Mouse (Mus musculus): ENCODE measurements around the gene Spi1. TPM values are rescaled to one million over a fixed set of nuclear protein-coding genes. Genes with fewer than 3 reads are reported as not detected.
A peak's percentile ranks its signal among the peaks of the same experiment; 100 is the strongest.

The Spi1 gene
- polyA plus RNA-seq, 1 experiment from 2014 or later, result 1.7 TPM

DNA sequence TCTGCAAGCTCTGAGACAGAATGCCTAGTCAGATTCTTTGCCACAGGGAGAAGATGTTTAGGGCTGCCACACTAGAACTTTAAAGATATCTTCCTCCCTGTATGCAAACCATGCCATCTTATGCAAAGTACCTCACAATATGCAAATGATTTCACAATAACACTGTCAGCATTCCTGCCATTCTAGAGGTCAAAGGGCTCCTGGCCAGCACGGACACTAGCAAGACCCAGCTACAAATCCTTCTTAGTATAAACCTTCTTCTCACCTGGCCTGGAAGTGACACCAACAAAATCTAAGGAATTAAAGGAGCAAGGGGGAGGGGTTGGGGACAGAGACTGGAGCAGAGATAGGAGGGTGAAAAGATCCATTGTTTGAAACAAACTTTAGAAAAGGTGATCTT, 10.1 kb upstream of the Spi1 start:
- no peaks in the 10 kb centered on the region for H3K36me3 ChIP-seq (ENCODE audit: control insufficient read depth, insufficient read depth, low read length)
- H3K27ac ChIP-seq (ENCODE audit: low read depth, low read length), result no peak overlapping the region
- WGBS, result 50% methylated on average over 1 of the region's 1 CpGs
- no peak for ATAC-seq (ENCODE audit: low read depth)
- no peaks in the 10 kb centered on the region for H3K9me3 ChIP-seq (ENCODE audit: control insufficient read depth, low read length)
- H3K9ac ChIP-seq (replicated peaks; ENCODE audit: low read depth, low read length), result no peak overlapping the region
- H3K4me3 ChIP-seq (ENCODE audit: low read depth, low read length), result no peak overlapping the region
- H3K4me1 ChIP-seq (ENCODE audit: control insufficient read depth, insufficient read depth, low read length), result peaks cover 20% of the 10 kb centered on the region
- no peak overlapping the region for H3K4me2 ChIP-seq (ENCODE audit: low read depth, low read length)
- H3K27me3 ChIP-seq (ENCODE audit: control insufficient read depth, insufficient read depth, low read length), result no peaks in the 10 kb centered on the region

DNA sequence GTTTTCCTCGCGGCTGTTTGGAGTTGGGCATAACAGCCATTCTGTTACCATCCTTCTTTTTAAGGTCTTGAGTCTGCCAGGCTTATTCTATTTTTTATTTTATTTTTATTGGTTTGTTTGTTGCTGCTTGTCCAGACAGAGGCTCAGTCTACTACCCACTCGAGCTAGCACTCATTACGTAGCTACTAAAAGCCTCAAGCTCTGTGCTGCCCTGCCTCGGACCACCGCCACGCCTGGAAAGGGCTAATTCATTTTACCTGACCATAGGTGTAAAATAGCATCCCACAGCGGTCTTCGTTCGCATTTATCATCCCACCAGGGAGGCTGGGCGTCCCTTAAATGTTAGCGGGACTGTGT, 4.3 kb upstream of the Spi1 start:
- no peak overlapping the region for H3K9ac ChIP-seq (replicated peaks; ENCODE audit: low read depth, low read length)
- ATAC-seq (ENCODE audit: low read depth), result peak; percentile 57; the same call in 1 of the 2 replicates
- H3K27me3 ChIP-seq (ENCODE audit: control insufficient read depth, insufficient read depth, low read length), result no peaks in the 10 kb centered on the region
- no peaks in the 10 kb centered on the region; the same call in 1 of the 2 replicates for H3K4me1 ChIP-seq (ENCODE audit: control insufficient read depth, insufficient read depth, low read length)
- 13% methylated on average over 12 of the region's 12 CpGs for WGBS
- peak overlapping the region; percentile 73 for H3K4me2 ChIP-seq (ENCODE audit: low read depth, low read length)
- H3K4me3 ChIP-seq (ENCODE audit: low read depth, low read length), result peak overlapping the region; percentile 36; the same call in 1 of the 2 replicates
- no peak overlapping the region for H3K27ac ChIP-seq (ENCODE audit: low read depth, low read length)
- H3K9me3 ChIP-seq (ENCODE audit: control insufficient read depth, low read length), result no peaks in the 10 kb centered on the region
- H3K36me3 ChIP-seq (ENCODE audit: control insufficient read depth, insufficient read depth, low read length), result no peaks in the 10 kb centered on the region

DNA sequence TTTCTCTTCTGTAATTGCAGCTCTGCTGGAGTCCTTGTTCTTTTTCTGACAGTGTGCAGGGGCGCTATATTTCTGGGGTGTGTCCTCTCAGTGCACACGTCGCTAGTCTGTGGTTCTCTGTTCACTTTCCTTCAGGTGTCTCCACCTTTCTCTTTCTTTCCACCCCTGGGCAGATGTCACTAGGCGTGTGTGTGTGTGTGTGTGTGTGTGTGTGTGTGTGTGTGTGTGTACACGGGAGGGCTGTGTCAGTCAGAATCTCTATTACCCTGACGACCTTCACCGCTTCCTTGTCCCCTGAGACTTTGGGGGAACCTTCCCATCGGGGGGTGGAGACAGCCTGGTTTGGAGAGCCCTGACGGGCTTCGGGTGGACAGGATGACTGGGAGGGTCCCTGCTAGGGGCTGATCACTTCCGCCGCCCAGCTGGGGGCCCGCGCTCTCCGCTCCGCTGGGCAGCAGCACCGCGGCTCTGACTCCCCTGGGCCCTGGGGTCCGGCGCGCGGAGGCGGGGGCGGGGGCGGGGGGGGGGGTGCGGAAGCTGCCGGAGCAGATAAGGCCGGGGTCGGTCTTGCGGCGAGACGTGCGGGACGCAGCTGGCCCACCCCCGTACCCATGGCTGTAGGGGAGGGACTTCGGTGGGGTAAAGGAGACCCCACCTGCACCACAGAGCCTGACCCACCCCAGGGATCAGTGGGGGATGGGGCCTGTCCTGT, 3.7 kb upstream of the Spi1 start:
- Histone ChIP-seq H3K4me1 (ENCODE audit: control insufficient read depth, insufficient read depth, low read length) (no peaks in the 10 kb centered on the region; the same call in 1 of the 2 replicates), H3K9ac (replicated peaks; ENCODE audit: low read depth, low read length) (peak overlapping the region; percentile 53), H3K27ac (ENCODE audit: low read depth, low read length) (no peak overlapping the region), H3K4me2 (ENCODE audit: low read depth, low read length) (peak overlapping the region; percentile 73), H3K27me3 (ENCODE audit: control insufficient read depth, insufficient read depth, low read length) (no peaks in the 10 kb centered on the region), H3K36me3 (ENCODE audit: control insufficient read depth, insufficient read depth, low read length) (no peaks in the 10 kb centered on the region), H3K9me3 (ENCODE audit: control insufficient read depth, low read length) (no peaks in the 10 kb centered on the region), H3K4me3 (ENCODE audit: low read depth, low read length) (peak overlapping the region; percentile 36)
- WGBS, result under 1% methylated on average over 29 of the region's 36 CpGs
- ATAC-seq (ENCODE audit: low read depth), result peak; percentile 76

- WGBS, result 29% methylated on average over 5 of the region's 5 CpGs
Measured at GRCm38 (mm10) chr2:91079026-91079384, 3.2 kb upstream of the Spi1 start.

DNA sequence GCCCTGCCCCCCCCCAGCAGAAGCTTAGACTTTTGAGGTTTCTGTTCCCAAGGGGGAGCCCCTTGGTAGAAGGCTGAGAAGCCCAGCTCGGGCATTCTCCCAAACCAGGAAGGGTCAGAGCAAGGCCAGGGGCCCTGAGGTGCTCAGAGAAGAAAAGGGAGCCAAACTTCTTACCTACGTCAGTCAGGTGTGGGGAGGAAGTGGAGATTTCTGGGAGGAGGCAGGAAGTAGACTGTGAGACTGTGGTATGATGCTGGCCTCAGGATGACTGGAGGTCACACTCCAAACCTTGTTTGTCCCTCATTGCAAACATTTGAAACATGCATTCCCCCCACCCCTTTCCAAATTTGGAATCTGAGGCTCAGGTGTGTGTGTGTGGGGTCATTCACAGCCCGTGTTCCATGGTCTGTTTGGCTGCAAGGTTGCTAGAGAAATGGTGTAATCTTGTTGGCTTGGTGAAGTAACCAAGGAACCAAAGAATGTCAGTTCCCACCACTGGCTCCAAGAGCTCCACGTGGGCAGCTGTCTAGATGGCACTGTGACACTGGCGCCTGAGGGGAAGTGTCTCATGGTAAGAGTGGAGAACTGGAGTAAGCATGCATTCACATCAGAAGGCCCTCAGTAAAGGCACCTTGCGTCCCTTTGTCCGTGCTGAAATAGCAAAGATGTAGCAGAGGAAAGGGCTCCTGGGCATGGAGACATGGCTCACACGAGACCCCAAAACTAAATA, 1.2 kb upstream of the Spi1 start:
- Histone ChIP-seq H3K27me3 (ENCODE audit: control insufficient read depth, insufficient read depth, low read length) (no peaks in the 10 kb centered on the region), H3K36me3 (ENCODE audit: control insufficient read depth, insufficient read depth, low read length) (no peaks in the 10 kb centered on the region), H3K4me2 (ENCODE audit: low read depth, low read length) (no peak overlapping the region), H3K9me3 (ENCODE audit: control insufficient read depth, low read length) (no peaks in the 10 kb centered on the region), H3K9ac (replicated peaks; ENCODE audit: low read depth, low read length) (no peak overlapping the region), H3K4me3 (ENCODE audit: low read depth, low read length) (no peak overlapping the region), H3K4me1 (ENCODE audit: control insufficient read depth, insufficient read depth, low read length) (no peaks in the 10 kb centered on the region; the same call in 1 of the 2 replicates), H3K27ac (ENCODE audit: low read depth, low read length) (no peak overlapping the region)
- whole genome bisulfite sequencing, result 77% methylated on average over 8 of the region's 8 CpGs
- ATAC-seq (ENCODE audit: low read depth), result no peak

More at GRCm38 (mm10) chr2:91079026-91079384, 3.2 kb upstream of the Spi1 start:
- H3K9ac ChIP-seq (replicated peaks; ENCODE audit: low read depth, low read length), result peak overlapping the region; percentile 53
- no peaks in the 10 kb centered on the region for H3K9me3 ChIP-seq (ENCODE audit: control insufficient read depth, low read length)
- peak overlapping the region; percentile 36 for H3K4me3 ChIP-seq (ENCODE audit: low read depth, low read length)
- no peak overlapping the region for H3K27ac ChIP-seq (ENCODE audit: low read depth, low read length)
- H3K4me2 ChIP-seq (ENCODE audit: low read depth, low read length), result peak overlapping the region; percentile 73
- no peaks in the 10 kb centered on the region; the same call in 1 of the 2 replicates for H3K4me1 ChIP-seq (ENCODE audit: control insufficient read depth, insufficient read depth, low read length)
- no peaks in the 10 kb centered on the region for H3K36me3 ChIP-seq (ENCODE audit: control insufficient read depth, insufficient read depth, low read length)
- no peaks in the 10 kb centered on the region for H3K27me3 ChIP-seq (ENCODE audit: control insufficient read depth, insufficient read depth, low read length)
- ATAC-seq (ENCODE audit: low read depth), result no peak; the same call in 1 of the 2 replicates

DNA sequence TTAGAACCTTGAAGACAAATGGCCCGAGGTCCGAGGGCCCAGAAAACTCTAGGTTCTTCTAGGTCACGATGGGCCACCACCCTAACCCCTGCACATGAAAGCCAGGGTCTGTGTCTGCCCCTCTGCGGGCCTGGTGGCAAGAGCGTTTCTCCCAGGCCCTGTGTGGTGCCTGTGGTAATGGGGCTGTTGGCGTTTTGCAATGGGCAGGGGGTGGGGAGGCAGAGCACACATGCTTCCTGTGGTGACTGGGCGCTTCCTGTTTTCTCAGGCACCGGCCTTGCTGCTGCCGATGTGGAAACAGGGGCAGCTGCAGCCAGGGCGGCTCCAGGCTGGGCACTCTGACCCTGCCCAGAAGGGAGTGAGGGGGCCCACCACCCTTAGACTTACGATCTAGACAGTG, 654 bp downstream of the Spi1 start:
- Histone ChIP-seq H3K4me1 (ENCODE audit: control insufficient read depth, insufficient read depth, low read length) (no peaks in the 10 kb centered on the region; the same call in 1 of the 2 replicates), H3K9ac (replicated peaks; ENCODE audit: low read depth, low read length) (no peak overlapping the region), H3K27ac (ENCODE audit: low read depth, low read length) (no peak overlapping the region), H3K4me3 (ENCODE audit: low read depth, low read length) (no peak overlapping the region), H3K9me3 (ENCODE audit: control insufficient read depth, low read length) (no peaks in the 10 kb centered on the region), H3K4me2 (ENCODE audit: low read depth, low read length) (no peak overlapping the region), H3K36me3 (ENCODE audit: control insufficient read depth, insufficient read depth, low read length) (no peaks in the 10 kb centered on the region), H3K27me3 (ENCODE audit: control insufficient read depth, insufficient read depth, low read length) (no peaks in the 10 kb centered on the region)
- WGBS, result 74% methylated on average over 11 of the region's 11 CpGs
- no peak for ATAC-seq (ENCODE audit: low read depth)

GRCm38 (mm10) chr2:91083366-91083940, 1.3 kb downstream of the Spi1 start:
- WGBS, result 65% methylated on average over 1 of the region's 1 CpGs
- no peak for ATAC-seq (ENCODE audit: low read depth)
- no peaks in the 10 kb centered on the region for H3K27me3 ChIP-seq (ENCODE audit: control insufficient read depth, insufficient read depth, low read length)
- no peak overlapping the region for H3K27ac ChIP-seq (ENCODE audit: low read depth, low read length)
- H3K4me2 ChIP-seq (ENCODE audit: low read depth, low read length), result no peak overlapping the region
- H3K9ac ChIP-seq (replicated peaks; ENCODE audit: low read depth, low read length), result no peak overlapping the region
- H3K36me3 ChIP-seq (ENCODE audit: control insufficient read depth, insufficient read depth, low read length), result no peaks in the 10 kb centered on the region
- no peaks in the 10 kb centered on the region; the same call in 1 of the 2 replicates for H3K4me1 ChIP-seq (ENCODE audit: control insufficient read depth, insufficient read depth, low read length)
- H3K9me3 ChIP-seq (ENCODE audit: control insufficient read depth, low read length), result no peaks in the 10 kb centered on the region
- no peak overlapping the region for H3K4me3 ChIP-seq (ENCODE audit: low read depth, low read length)

GRCm38 (mm10) chr2:91084179-91084820, 2.1 kb downstream of the Spi1 start:
- Histone ChIP-seq H3K27me3 (ENCODE audit: control insufficient read depth, insufficient read depth, low read length) (no peaks in the 10 kb centered on the region), H3K4me2 (ENCODE audit: low read depth, low read length) (no peak overlapping the region), H3K9ac (replicated peaks; ENCODE audit: low read depth, low read length) (no peak overlapping the region), H3K36me3 (ENCODE audit: control insufficient read depth, insufficient read depth, low read length) (no peaks in the 10 kb centered on the region), H3K4me3 (ENCODE audit: low read depth, low read length) (no peak overlapping the region), H3K9me3 (ENCODE audit: control insufficient read depth, low read length) (no peaks in the 10 kb centered on the region), H3K27ac (ENCODE audit: low read depth, low read length) (no peak overlapping the region), H3K4me1 (ENCODE audit: control insufficient read depth, insufficient read depth, low read length) (no peaks in the 10 kb centered on the region)
- ATAC-seq (ENCODE audit: low read depth), result no peak
- WGBS, result 81% methylated on average over 15 of the region's 15 CpGs
